Mouse (Mus musculus) ovary, postnatal 36 days (tissue): ENCODE measurements around the gene Frmd4a.
"Not testable (repeated sequence)": the region's sequence is repeated elsewhere in the genome, so short reads cannot be mapped to it uniquely, and the experiment has no call there.

ENCODE experiments used
- DNase-seq: peaks from one replicate; pipeline ENCODE4 v3.0.0; 2022; ENCODE audit warnings: low spot score, mixed read lengths

The Frmd4a gene

DNA sequence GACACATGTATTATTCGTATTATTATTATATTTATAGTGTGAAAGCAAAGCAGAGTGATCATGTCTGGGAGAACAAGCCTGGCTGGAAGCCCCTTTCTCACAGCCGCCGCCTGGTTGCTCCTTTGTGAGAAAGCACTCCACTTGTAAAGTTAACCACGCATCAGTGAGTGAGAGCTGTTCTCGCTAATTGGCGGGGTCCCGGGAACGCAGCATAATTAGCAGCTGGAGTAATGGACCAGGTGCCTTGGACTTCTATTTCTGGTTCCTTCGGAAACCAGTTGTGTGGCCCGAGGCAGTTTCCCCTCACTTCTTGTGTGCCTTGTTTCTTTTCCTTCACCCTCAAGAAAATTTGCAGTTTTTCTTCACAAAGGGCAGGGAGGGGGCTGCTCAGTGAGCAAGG is 538.7 kb downstream of the Frmd4a start:
- DNase-seq: no peak

DNA sequence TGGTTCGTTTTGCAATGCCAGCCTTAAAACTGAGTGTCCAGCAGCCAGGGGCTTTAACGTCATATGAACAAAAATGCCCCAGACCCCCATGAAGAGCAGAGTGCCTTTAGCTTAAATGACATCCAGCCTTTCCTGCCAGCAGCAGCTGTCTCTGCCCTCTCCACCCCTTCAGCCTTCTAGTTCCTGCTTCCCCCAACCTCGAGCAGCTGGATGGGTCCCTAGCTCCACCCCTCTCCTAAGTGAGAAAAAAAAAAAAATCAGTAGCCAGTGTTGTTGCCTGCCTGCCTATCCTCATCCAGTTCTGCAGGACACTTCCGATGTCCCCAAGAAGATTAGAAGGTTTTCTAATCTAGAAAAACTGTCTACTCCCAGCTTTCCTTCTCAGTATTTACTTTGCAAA is 539.5 kb downstream of the Frmd4a start:
- no peak for DNase-seq

DNA sequence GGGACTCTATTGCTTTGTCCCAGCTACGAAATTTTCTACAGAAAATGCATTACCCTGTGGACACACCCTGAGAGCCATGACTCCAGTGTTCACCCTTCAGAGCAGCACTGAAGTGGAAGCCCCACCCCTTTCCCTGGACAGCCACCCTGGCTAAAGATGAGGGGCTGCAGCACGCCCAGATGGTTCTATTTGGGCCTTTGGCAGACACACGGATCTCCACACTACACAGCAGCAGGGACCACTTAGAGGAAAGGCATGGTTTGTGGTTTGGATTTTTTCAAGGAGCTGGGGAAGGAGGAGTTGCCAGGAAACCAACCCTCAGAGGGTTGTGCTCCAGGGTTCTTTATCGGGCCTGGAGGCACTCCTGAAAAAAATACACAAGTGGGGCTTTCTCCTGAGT is 539.9 kb downstream of the Frmd4a start:
- no peak for DNase-seq

DNA sequence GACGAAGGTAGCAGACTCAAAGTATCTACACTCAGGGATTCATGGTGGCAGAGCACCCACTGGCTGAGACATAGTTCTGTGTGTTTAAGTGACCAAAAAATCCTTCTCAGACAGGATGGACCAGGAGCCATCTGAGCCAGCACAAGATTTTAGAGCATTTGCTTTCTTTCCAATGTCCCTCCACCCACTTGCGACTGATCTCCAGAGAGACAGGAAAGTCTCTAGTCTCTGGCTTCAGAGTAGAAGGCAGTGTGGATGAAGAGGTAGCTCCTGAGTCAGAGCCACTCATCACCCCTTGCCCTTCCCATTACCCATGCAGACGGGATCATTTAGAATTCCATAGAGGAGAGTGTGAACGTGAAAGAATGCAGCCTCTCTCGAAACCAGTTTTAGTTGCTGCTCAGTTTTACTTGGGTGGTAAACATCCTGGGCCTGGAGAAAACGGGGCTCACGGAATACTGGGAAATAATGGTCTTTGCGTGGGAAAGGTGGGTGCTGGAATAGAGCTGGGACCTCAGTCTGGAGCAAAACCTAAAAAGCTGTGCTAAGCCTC is 541.2 kb downstream of the Frmd4a start:
- no peak for DNase-seq

DNA sequence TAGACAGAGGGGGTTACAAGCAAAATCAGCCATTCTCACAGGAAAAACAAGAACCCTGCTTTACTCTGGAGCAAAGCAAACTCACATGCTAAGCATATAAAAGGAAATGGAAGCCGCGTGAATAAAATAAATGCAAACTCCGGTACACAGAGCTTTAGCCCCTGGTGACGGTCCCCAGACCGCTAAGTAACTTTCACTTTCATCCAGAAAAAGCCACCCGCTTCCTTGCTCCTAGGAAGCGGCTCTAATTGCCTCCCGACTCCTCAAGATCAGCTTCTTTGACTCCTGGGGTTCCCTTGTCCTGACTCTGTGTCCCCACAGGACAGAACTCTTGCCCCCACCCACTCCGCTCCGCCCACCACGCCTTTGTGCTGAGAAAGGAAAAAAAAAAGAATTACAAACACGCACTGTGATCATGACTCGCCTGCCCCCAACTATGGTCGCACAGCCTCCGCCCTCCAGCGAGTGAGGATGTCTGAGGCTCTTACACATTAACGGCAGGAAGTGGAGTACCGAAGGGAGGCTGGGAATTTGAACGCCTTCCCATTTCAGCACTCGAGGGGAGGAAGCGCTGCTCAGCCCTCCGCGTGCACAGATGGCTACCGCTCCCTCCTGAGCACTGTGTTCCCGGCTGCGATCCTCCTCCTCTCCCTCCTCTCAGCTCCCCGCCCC is 541.8 kb downstream of the Frmd4a start:
- peak; percentile 80 for DNase-seq

DNA sequence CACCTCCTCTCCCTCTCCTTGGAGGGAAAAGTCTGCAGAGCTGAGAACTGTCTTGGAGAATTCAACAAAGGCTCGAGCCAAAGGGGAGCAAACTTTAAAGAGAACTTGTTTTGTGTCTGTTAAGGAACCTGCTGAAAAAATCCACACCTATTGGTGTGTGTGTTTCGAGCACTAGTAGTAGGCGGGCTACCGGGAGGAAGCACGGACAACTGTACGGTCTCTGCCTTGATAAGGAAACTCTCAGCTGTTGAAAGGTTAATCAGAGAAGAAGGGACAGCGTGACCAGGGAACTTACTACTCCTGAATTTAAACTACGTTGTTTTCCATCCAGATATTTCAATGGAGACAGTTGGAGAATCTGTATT is 542.3 kb downstream of the Frmd4a start:
- no peak for DNase-seq

DNA sequence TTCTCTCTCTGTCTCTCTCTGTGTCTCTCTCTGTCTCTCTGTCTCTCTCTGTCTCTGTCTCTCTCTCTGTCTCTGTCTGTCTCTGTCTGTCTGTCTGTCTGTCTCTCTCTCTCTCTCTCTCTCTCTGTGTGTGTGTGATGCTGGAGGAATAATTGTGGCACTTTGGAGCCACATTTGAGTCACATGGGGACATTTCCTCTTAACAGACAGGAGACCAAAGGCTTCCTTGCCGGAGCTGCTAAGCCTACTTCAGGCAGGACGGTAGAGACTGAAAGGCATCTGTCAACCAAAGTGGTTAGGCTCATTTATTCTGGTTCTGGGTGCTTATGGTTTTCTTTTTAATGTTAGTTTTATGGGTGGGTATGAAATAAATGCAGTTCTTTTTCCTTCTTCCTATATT is 543.0 kb downstream of the Frmd4a start:
- not testable (repeated sequence) for DNase-seq

DNA sequence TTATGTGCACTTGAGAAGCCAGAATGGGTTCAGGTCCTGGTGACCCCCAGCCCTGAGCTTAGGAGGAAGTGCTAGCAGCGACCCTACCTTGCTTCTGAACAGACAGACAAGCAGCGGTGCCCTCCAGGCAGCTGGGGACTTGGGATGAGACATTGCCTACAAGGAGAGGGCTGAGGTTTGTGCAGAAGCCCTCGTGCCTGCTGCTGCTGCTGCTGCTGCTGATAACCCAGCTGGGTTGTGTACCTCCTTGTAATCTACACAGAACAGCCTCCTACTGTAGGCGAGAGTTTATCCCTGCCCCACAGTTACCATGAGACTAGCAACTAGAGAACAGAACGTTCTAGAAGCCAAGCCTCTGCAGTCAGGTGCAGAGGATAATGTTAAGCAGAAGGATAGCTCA is 543.7 kb downstream of the Frmd4a start:
- DNase-seq: no peak

DNA sequence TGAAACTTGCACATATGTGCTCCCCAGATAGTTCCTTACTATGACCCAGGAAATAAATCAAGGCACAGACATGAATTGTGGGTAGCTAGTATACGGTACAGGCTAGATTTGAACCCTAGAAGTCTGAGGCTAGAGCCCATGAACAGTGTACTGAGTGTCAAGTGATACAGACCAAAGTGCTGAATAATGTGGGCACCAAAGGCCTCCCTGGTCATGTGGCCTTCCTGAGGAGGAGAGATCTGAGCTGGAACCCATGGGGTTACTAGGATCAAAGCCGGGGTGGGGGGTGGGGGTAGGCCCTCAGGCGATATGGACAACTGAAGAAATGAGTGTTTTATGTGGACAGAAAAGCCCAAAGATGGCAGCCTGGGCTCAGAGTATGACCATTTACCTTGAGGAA is 544.9 kb downstream of the Frmd4a start:
- DNase-seq: no peak

DNA sequence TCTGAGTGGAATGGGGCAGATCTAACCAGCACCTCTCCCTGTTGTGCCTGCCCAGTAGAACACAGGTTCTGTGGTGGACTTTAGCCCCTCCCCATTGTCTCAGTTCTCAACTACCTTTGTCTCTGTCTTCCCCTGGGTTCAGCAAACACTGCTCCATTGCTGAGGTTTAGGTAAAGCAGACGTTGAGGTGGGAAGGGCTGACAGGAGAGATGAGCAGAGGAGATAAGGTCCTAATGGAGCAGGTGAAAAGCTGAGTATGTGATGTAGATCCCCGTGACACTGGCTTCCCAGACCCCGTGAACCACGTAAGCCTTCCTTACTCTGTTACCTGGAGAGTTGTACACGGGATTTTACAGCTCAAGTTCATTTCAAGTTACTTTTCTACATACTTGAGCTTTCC is 545.3 kb downstream of the Frmd4a start:
- DNase-seq: no peak

DNA sequence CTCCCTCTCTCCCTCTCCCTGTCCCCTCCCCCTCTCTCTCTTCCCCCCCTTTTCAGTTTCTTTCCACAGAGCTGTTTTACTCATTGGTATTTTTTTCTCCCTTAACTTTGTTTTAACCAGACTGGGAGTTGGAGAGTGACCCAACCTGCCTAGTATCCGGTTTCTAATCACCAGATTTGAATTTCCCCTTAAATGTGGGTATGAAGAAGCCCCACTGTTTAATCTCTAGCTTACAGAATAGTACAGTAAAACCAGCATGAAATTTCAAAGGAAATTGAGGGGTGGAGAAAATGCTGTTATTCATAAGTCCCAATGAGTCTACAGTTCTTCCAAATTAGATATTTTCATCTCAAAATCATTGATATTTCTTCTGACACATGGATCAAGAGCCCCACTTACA is 545.8 kb downstream of the Frmd4a start:
- DNase-seq: no peak

DNA sequence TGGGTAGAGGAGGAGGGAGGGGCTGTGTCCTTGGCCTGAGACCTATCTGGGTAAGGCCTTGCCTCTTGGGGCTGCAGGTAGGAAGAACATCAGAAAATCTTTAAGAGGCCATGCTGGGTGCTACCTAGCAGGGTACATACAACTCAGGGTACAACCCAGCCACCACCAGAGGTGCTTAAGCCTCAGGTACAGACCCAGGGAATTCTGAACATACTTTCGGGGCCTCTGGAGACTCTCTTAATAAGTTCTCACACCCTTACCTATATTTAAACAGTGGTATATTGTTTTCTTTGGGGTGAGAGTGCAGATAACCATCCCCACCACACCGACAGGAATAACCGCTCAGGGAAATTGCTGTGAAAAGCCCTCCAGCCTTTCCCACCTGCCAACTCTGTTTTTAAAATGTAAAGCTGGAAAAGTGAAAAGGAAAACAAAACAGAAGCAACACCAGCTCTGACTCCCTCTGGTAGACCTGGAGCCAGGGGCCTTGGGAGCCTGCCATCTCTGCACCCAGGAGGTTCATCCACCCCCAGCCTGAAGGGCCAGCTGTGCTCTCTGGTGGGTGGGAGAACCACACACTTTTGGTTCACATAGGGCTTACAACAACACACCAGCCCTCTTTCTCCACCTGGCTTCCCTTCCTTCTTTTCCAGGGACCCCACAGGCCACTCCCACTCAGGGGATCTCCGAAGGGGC is 548.9 kb downstream of the Frmd4a start:
- no peak for DNase-seq

DNA sequence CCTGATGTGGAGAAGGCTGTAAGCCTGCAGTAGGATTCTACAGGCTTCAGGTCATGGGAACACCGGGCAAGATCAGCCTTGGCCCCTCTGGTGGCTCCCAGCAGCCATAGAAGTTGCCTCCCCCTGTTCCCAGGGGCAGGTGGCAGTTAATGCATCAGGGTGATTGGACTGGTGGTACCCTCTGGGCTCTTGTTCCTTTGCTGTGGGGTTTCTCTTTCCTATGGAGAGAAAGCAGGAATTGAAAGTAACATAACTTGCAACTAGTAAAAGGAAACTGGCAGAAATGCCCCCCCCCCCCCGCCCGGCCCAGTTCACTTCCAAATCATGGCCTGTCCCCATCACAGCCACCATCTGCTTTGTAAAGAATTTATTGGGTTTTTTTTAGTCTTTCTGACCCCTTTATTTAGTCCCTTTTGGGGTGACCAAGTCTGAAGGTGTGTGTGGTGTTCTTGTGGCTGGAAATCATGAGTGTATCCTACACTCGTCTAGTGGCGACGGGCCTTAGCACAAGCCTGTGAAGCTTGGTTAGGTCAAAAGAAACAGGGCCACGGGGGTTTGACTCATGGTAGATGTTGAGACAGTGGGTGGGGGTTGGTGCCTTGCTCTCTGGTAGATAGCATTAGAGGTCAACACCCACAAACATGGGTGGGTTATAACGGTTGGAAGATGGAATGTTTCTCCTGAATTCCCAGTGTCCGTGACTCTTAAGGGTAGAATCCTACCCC is 549.6 kb downstream of the Frmd4a start:
- no peak for DNase-seq

DNA sequence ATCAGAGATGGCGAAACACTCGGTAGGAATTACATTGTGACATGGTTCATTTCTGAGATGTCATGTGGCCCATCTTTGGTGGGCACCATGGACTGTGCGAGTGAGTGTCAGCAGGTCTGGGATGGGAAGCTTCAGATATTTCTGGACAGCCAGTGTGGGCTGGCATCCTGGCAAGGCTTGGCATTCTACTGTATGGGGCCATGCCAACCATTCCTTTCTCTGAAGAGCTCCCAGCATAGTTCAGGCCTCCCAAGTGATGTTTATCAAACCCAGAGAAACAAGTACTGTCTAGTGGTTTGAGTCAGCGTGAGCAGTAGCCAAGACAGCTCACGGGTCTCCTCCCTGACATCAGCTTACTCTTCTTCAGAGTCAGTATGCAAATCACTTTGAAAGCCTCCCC is 551.5 kb downstream of the Frmd4a start:
- no peak for DNase-seq

DNA sequence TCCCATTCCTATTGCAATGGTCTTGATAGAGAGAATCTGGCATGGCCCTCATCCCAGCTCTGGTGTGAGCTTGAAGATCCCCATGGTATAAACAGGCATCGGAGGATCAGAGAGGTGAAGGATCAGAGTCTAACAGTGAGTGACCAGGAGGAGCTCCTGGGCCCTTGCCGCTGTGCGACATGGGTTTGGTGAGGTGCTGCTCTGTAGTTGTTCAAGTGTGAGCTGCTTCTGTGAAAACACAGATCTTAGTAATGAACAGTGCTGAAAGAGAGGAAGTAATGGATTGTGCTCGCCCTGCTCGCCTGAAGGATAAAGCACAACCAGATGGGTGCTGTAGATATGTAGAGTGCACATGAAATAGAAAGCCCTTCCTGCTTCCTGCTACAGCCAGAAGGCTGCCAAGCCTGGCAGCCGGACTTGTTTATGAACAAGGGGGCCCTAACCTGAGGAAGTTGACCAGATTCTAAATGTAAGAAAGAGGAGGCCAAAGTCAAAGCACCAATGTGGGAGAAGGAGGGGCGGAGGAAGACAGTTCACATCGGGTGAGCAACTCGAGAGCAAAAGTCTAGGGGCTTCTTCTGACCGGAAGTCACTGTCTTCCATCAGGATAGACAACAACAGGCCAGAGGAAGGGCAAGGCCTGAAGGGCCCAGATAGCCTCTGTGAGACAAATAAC is 552.8 kb downstream of the Frmd4a start:
- no peak for DNase-seq

DNA sequence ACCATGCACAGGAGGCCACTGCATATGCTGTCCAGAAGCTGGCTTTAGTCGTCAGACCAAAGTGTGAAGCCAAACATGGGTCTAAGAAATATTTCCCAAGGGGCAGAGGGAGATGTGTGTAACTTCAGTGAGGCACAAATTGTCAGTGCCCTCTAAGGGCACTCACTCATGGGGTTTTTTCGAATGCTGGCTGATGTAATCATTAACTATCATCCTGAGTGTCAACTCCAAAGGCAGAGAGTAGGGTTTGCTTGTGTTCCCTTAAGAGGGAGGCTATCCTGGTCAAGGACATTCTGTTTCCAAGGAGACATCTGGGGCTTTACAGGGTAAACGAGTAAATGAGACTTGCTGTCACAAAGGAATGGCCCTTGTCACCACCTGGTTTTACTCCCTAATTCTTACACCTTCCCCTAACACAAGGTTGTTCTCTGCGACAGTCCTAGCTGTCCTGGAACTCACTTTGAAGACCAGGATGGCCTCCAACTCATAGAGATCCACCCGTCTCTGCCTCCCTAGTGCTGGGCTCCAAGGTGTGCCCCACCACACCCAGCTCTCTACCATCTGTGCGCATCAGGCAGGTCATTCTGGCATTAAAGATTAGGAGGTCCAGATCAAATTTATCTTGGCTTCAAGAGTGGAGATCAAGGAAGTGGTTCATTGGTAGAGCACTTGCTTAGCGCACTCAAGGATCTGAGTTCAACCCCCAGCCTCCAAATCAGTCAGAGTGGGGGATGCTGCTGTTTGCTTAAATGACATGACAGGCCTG is 555.2 kb downstream of the Frmd4a start:
- no peak for DNase-seq

DNA sequence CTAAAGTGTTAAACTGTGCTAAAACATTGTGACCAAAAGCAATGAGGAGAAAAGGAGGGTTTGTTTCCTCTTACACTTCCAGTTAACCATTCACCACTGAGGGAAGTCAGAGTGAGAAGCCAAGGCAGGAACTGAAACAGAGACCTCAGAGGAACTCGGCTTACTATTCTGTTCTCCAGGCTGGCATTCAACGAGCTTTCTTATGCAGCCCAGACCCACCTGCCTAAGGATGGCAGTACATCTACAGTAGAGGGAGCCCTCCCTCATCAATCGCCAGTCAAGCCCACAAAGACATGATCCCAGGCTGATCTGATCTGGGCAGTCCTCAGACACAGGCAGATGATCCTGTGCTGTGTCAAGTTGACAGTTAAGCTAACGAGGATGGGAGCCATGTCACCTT is 555.9 kb downstream of the Frmd4a start:
- no peak for DNase-seq

DNA sequence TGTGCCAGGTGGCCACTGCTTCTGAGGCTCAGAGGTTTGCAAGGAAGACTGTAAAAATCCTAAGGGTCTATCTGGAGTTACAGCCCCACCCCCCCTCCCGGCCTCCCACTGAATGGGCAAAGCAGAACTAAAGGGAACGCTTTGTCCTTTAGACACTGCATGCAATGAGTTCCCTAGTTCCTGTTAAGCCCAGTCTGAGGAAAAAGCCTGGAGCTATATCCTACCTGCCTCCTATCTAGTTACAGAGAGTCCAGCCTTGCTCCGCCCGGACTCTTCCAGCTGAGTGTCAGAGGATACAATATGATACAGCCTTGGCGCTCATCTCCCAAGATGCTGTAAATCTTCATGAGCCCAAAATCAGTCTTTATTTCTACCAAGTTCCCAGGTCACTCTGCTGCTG is 556.7 kb downstream of the Frmd4a start:
- DNase-seq: no peak

DNA sequence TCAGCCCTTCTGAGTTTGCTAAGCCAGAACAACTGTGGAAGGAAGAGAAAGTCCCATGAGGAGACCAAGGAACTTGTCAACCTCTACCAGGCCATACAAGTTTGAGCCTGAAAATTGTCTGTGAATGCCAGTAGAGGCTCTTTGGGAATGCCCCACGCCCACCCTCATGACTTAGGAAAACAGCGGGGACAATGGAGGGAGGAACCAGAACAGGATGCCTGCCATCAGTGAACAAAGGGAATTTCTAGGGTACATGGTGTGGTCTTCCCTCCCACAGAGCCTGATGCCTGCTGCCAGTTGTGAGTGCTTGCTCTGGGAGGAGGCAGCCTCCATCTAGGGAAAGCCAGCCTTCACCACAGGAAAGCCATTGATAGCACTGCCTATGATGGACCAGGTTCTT is 557.6 kb downstream of the Frmd4a start:
- DNase-seq: no peak

DNA sequence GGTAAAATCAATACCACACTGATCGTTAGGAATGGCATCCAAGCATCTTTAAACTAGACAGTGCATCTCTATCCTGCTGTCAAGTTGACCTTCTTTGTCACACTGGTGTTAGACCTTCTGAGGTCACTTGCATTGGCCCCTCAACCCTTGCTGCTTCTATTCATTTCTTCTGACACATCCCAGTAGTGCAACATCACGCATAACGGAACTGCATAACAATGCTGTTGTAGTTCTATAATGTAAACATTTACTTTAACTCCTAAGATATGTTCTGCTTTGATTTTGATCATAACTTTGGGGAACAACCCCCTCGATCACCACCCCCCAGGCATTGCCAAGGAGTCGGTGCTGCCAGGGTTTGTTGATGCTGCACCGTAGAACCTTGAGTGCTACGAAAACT is 558.5 kb downstream of the Frmd4a start:
- no peak for DNase-seq

DNA sequence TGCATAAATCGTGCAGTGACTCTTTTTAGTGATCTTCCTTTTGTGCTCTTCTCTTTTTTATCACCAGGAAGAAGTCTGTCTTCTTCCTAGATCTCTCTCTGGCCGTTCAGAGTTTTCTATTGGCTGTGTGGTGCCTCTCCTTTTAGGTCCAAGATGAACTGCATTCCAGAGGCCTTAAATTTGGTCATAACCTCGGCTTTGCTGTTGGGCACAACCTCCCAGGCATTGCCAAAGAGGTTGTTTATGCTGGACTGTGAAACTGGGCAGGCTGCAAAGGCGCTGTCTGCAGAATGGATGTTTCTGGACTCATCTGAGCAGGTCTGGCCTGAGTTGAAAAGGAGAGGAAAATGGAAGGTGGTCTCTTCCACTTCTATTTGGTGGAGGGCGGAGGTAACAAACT is 560.8 kb downstream of the Frmd4a start:
- DNase-seq: no peak
